Mouse (Mus musculus) E14TG2a.4 (cell line): ENCODE measurements around the gene S100a4.

Experiments
- CTCF ChIP-seq: conservative IDR thresholded peaks from 2 replicates; pipeline ENCODE4 v1.5.1; 2014; ENCODE audit warnings: low read length
- NANOG ChIP-seq: IDR thresholded peaks from 2 replicates; pipeline ENCODE4 v1.6.1; 2014; ENCODE audit warnings: borderline replicate concordance, low read length, mixed read lengths
- POU5F1 ChIP-seq: IDR thresholded peaks from 2 replicates; pipeline ENCODE4 v1.6.1; 2014; ENCODE audit warnings: low read length, borderline replicate concordance

DNA sequence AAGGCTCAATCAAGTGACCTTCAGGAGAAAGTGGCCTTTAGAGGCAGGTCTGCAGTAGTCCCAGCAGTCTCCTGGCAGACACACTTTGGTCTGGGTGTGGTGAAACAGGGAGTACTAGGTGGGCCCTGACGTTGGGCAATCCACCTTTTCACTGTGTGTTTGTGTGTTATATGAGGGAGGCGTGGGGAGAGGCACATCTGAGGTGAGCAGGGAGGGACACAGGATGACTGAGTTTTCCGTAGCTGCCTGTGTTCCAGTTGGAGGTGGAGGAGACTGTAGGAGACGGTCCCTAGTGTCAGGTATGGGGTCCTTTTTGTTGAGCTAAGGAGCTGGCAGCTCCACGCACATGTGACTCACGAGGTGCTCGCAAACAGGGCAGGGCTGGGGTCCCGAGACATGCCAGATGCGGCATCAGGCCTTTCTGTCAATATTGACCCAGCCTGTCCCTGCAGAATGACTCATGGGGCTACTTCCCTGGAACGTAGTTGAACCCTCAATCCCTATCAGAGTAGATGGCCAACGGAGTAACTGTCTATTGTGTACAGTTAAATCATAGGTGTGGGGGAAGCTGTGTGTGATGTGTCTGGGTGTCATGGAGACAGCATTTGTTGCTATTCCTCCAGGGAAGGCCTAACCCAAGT lies 11.2 kb downstream of the S100a4 start:
- no peak for TF ChIP-seq CTCF
- TF ChIP-seq NANOG, result no peak
- no peak for TF ChIP-seq POU5F1
